Mouse (Mus musculus) embryonic fibroblast, embryonic 13.5 days (primary cell): ENCODE measurements around the gene Cutc.

Source experiments
- CTCF ChIP-seq: IDR thresholded peaks from 2 replicates; pipeline ENCODE4 v1.5.1; 2011; ENCODE audit warnings: mild to moderate bottlenecking, control low read depth, low read length, moderate library complexity, borderline replicate concordance; ENCODE audit not compliant: insufficient read depth
- POLR2A ChIP-seq: IDR thresholded peaks from 2 replicates; pipeline ENCODE4 v1.6.1; 2011; ENCODE audit warnings: low read depth, mild to moderate bottlenecking, control low read depth, low read length, moderate library complexity

GRCm38 (mm10) chr19:43723501-43723900 is 29.3 kb upstream of the Cutc start:
- no peak for TF ChIP-seq POLR2A
- TF ChIP-seq CTCF: no peak
